Mouse (Mus musculus): ENCODE measurements at regions not wholly inside any gene's neighbourhood (a gene's known extent, or its start where the extent isn't known, plus 50 kb on each side); places are given as distances from the start of the nearest gene placed in this dataset.

DNA sequence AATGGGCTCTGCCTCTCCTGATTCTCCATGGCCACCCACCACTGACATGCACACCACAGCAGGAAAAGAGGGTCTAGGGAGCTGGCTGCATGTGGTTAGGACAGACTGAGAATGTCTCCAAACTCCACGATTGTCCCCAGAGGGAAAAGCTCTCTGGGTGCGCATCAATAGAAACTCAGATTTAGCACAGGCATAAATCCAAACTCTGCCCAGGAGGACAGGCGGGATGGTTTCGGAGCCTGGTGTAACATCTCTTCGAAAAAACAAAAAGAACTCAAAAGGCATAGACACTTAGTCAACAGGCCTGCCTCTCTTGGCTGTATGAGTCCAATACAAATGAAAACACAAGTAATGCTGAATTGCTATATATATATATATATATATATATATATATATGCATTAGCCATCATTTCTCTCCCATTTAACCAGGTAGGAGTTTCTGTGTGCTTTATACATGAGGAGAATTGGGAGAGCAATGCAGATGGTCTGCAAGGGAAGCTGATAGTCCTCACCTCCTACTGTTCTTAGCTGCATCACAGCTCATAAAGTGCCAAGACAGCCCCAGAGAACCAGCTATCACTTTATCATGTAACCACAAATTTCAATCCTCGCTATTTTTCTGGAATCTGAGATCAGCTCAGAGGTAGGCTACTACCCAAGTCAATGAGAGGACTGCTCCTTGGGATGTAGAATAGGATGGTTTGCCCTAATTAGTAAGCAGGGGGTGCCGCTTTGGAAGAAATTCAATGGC lies 422.4 kb downstream of the Tmem114 start:
- Histone ChIP-seq H3K27ac (ENCODE audit: low read length) (no peak overlapping the region), H3K4me2 (ENCODE audit: low read depth, low read length) (no peak overlapping the region), H3K9ac (ENCODE audit: low read depth, low read length) (no peak overlapping the region), H3K4me1 (ENCODE audit: control insufficient read depth, insufficient read depth, low read length) (no peaks in the 10 kb centered on the region), H3K9me3 (ENCODE audit: control insufficient read depth, low read length) (no peaks in the 10 kb centered on the region), H3K36me3 (ENCODE audit: control insufficient read depth, insufficient read depth, low read length) (no peaks in the 10 kb centered on the region), H3K4me3 (ENCODE audit: low read length) (no peak overlapping the region), H3K27me3 (replicated peaks; ENCODE audit: control insufficient read depth, insufficient read depth, low read length) (no peaks in the 10 kb centered on the region)
- 82% methylated on average over 7 of the region's 7 CpGs for WGBS
- ATAC-seq: no peak

DNA sequence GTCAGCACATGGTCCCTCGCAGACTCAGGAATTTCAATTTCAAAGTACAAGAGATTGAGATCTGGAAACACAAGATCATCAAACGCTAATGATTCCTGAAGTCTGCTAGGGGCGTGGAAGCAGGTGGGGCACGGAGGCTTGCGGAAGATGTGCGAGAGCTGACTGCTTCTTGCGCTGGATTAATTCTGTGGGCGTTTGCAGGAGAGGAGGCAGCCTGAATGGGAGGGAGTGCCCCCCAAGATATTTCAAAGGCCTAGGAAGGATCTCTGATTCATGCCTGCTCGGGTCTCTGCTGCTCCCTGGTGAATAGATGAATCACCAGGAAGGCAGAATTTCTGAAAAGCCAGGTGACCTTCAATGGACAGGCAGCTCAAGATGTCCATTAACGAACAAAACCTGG lies 442.1 kb downstream of the Tmem114 start:
- Histone ChIP-seq H3K36me3 (ENCODE audit: control insufficient read depth, insufficient read depth, low read length) (no peaks in the 10 kb centered on the region), H3K9me3 (ENCODE audit: control insufficient read depth, low read length) (no peaks in the 10 kb centered on the region), H3K4me1 (ENCODE audit: control insufficient read depth, insufficient read depth, low read length) (no peaks in the 10 kb centered on the region), H3K9ac (ENCODE audit: low read depth, low read length) (no peak overlapping the region), H3K27ac (ENCODE audit: low read length) (no peak overlapping the region), H3K27me3 (replicated peaks; ENCODE audit: control insufficient read depth, insufficient read depth, low read length) (no peaks in the 10 kb centered on the region), H3K4me2 (ENCODE audit: low read depth, low read length) (no peak overlapping the region), H3K4me3 (ENCODE audit: low read length) (no peak overlapping the region)
- no peak for ATAC-seq
- WGBS: 49% methylated on average over 10 of the region's 10 CpGs

DNA sequence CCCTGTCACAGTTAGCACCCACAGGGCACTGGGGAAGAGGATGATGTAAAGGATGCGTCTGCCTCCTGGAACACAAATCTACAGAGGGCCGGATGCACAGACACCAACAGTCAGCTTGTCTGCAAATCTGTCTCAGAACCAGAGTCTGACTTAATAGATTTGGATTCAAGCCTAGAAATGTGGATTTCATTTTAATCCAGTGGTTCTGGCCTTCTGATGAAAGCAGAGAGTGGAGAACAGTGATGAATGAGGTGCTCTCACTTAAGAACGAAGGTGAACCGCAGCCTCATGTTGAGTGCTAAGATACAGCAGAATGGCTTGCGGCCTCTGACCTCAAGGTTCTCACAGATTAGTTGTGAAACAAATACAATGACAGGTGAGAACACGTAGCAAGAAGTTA lies 446.5 kb downstream of the Tmem114 start:
- Histone ChIP-seq H3K27me3 (replicated peaks; ENCODE audit: control insufficient read depth, insufficient read depth, low read length) (no peaks in the 10 kb centered on the region), H3K36me3 (ENCODE audit: control insufficient read depth, insufficient read depth, low read length) (no peaks in the 10 kb centered on the region), H3K4me3 (ENCODE audit: low read length) (no peak overlapping the region), H3K4me2 (ENCODE audit: low read depth, low read length) (no peak overlapping the region), H3K9me3 (ENCODE audit: control insufficient read depth, low read length) (no peaks in the 10 kb centered on the region), H3K9ac (ENCODE audit: low read depth, low read length) (no peak overlapping the region), H3K4me1 (ENCODE audit: control insufficient read depth, insufficient read depth, low read length) (no peaks in the 10 kb centered on the region), H3K27ac (ENCODE audit: low read length) (no peak overlapping the region)
- 54% methylated on average over 6 of the region's 6 CpGs for WGBS
- no peak for ATAC-seq

DNA sequence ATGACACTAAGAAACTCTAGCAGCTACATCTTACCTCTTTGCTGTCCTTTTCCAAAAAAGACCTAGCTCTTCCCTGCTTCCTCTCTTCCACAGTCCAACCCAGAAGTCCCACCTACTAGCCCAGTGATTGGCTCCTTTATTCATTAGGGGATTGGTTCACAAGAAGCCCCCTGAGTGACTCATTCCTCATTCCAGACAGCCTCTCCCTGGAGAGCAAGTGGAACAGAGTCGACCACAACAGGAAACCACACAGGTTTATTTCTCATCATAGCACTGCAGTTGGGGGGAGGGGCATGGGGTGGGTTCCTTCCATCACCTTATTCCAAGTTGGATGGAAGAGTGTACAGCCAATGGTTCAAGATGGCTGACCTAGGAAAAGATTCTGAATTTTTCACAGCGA lies 473.3 kb downstream of the Tmem114 start:
- H3K4me3 ChIP-seq (ENCODE audit: low read length): no peak overlapping the region
- H3K9me3 ChIP-seq (ENCODE audit: control insufficient read depth, low read length): no peaks in the 10 kb centered on the region
- H3K4me2 ChIP-seq (ENCODE audit: low read depth, low read length): no peak overlapping the region
- no peaks in the 10 kb centered on the region for H3K4me1 ChIP-seq (ENCODE audit: control insufficient read depth, insufficient read depth, low read length)
- 72% methylated on average over 2 of the region's 2 CpGs for WGBS
- H3K27ac ChIP-seq (ENCODE audit: low read length): no peak overlapping the region
- no peaks in the 10 kb centered on the region for H3K36me3 ChIP-seq (ENCODE audit: control insufficient read depth, insufficient read depth, low read length)
- no peaks in the 10 kb centered on the region for H3K27me3 ChIP-seq (replicated peaks; ENCODE audit: control insufficient read depth, insufficient read depth, low read length)
- no peak overlapping the region for H3K9ac ChIP-seq (ENCODE audit: low read depth, low read length)
- no peak for ATAC-seq

DNA sequence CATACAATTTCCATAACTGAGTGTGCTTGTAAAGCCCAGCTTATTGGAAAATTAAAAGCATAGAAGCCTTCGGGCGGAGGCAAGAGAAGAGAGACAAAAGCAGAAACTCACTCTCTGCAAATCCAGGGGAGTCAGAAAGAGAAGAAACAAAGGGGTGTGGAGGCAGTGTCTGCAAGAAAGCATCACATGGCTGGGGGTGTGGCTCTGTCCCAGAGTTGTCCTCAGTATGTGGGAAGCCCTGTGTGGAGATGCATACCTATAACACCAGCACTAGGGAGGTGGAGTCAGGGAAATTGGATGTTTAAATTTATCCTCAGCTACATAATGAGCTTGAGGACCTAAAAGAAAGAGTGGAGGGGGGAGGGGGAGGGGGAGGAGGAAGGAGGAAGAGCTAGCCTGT lies 482.6 kb downstream of the Tmem114 start:
- Histone ChIP-seq H3K4me1 (ENCODE audit: control insufficient read depth, insufficient read depth, low read length) (no peaks in the 10 kb centered on the region), H3K27me3 (replicated peaks; ENCODE audit: control insufficient read depth, insufficient read depth, low read length) (no peaks in the 10 kb centered on the region), H3K4me3 (ENCODE audit: low read length) (no peak overlapping the region), H3K9ac (ENCODE audit: low read depth, low read length) (no peak overlapping the region), H3K9me3 (ENCODE audit: control insufficient read depth, low read length) (no peaks in the 10 kb centered on the region), H3K4me2 (ENCODE audit: low read depth, low read length) (no peak overlapping the region), H3K27ac (ENCODE audit: low read length) (no peak overlapping the region), H3K36me3 (ENCODE audit: control insufficient read depth, insufficient read depth, low read length) (no peaks in the 10 kb centered on the region)
- no peak for ATAC-seq
- 91% methylated on average over 2 of the region's 2 CpGs for WGBS

DNA sequence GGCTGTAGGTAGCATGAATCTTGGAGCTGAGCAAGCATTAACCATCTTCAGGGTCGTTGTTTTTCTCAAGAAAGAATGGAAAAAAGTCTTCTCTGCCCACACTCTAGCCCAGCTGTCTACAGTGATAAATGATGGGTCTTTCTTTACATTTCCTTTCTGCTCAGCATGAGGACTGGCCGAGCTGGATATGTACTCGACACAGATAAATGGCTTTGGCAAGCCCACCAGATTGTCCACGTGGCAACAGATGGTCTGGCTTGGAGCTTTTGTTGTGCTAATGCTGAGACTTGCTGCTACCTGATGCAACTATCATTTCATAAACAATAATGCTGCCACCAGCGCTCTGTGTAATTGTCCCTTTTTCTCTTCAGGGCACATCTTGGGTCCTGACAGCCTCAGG lies 487.8 kb downstream of the Tmem114 start:
- Histone ChIP-seq H3K27ac (ENCODE audit: low read length) (no peak overlapping the region), H3K4me3 (ENCODE audit: low read length) (no peak overlapping the region), H3K27me3 (replicated peaks; ENCODE audit: control insufficient read depth, insufficient read depth, low read length) (no peaks in the 10 kb centered on the region), H3K4me2 (ENCODE audit: low read depth, low read length) (no peak overlapping the region), H3K36me3 (ENCODE audit: control insufficient read depth, insufficient read depth, low read length) (no peaks in the 10 kb centered on the region), H3K9me3 (ENCODE audit: control insufficient read depth, low read length) (no peaks in the 10 kb centered on the region), H3K9ac (ENCODE audit: low read depth, low read length) (no peak overlapping the region), H3K4me1 (ENCODE audit: control insufficient read depth, insufficient read depth, low read length) (no peaks in the 10 kb centered on the region)
- no peak for ATAC-seq
- 32% methylated on average over 5 of the region's 5 CpGs for WGBS

DNA sequence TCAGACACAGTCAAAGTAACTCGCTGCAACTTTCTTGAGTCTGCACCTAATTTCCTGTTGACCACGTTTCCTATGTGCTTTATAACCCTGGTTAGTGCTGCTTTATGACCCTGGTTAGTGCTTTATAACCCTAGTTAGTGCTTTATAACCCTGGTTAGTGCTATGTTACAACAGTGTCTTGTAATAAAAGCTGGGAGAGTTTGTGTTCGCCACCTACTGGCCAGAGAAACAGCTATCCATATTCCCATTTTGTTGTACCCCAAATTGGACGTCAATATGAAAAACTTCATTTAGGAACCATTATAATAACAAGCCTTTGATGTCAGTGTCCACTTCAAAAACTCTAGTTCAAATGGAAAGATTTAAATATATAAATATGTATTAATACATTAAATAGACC lies 492.6 kb downstream of the Tmem114 start:
- no peak for ATAC-seq
- Histone ChIP-seq H3K4me3 (ENCODE audit: low read length) (no peak overlapping the region), H3K9ac (ENCODE audit: low read depth, low read length) (no peak overlapping the region), H3K36me3 (ENCODE audit: control insufficient read depth, insufficient read depth, low read length) (no peaks in the 10 kb centered on the region), H3K27ac (ENCODE audit: low read length) (no peak overlapping the region), H3K4me2 (ENCODE audit: low read depth, low read length) (no peak overlapping the region), H3K4me1 (ENCODE audit: control insufficient read depth, insufficient read depth, low read length) (no peaks in the 10 kb centered on the region), H3K9me3 (ENCODE audit: control insufficient read depth, low read length) (no peaks in the 10 kb centered on the region), H3K27me3 (replicated peaks; ENCODE audit: control insufficient read depth, insufficient read depth, low read length) (no peaks in the 10 kb centered on the region)
- WGBS: 46% methylated on average over 4 of the region's 4 CpGs

DNA sequence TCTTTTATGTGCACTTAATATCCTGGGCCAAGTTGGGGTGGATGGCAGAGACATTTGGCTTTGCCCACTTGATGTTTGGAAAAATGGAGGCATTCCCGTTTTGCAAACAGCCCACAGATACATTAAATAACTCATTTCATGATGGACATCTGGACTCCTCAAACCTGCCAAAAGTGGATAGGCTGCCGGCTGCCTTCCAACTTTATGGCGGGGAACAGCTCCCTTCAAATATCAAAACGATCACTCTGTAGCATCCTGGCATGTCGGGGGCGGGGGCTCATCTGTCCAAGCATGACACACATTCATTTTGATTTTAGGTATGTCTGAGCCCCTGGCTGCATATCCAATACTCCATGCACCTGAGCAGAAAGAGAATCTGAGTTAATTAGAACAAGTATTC lies 493.3 kb downstream of the Tmem114 start:
- Histone ChIP-seq H3K27ac (ENCODE audit: low read length) (no peak overlapping the region), H3K27me3 (replicated peaks; ENCODE audit: control insufficient read depth, insufficient read depth, low read length) (no peaks in the 10 kb centered on the region), H3K4me3 (ENCODE audit: low read length) (no peak overlapping the region), H3K36me3 (ENCODE audit: control insufficient read depth, insufficient read depth, low read length) (no peaks in the 10 kb centered on the region), H3K9me3 (ENCODE audit: control insufficient read depth, low read length) (no peaks in the 10 kb centered on the region), H3K9ac (ENCODE audit: low read depth, low read length) (no peak overlapping the region), H3K4me2 (ENCODE audit: low read depth, low read length) (no peak overlapping the region), H3K4me1 (ENCODE audit: control insufficient read depth, insufficient read depth, low read length) (no peaks in the 10 kb centered on the region)
- 86% methylated on average over 6 of the region's 6 CpGs for WGBS
- no peak for ATAC-seq

DNA sequence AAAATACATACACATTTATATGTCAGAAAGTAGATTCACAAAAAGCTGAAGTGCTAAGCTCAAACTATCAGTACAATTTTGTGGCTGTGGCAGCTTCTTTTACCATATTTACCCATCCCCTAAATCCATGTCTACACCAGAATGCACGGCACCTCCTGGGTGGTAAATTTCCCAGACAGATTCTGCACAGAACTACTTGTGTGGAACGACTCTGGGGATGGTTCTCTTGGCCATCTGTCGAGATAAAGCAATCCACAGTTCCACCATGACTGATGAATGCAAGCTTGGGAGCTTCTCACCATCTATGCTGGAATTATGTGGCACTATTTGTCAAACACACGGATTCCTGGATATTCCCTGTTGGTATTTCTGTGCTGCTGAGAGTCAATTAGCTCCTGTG lies 495.8 kb downstream of the Tmem114 start:
- Histone ChIP-seq H3K4me2 (ENCODE audit: low read depth, low read length) (no peak overlapping the region), H3K27me3 (replicated peaks; ENCODE audit: control insufficient read depth, insufficient read depth, low read length) (no peaks in the 10 kb centered on the region), H3K27ac (ENCODE audit: low read length) (no peak overlapping the region), H3K9ac (ENCODE audit: low read depth, low read length) (no peak overlapping the region), H3K4me1 (ENCODE audit: control insufficient read depth, insufficient read depth, low read length) (no peaks in the 10 kb centered on the region), H3K4me3 (ENCODE audit: low read length) (no peak overlapping the region), H3K9me3 (ENCODE audit: control insufficient read depth, low read length) (no peaks in the 10 kb centered on the region), H3K36me3 (ENCODE audit: control insufficient read depth, insufficient read depth, low read length) (no peaks in the 10 kb centered on the region)
- WGBS: 57% methylated on average over 4 of the region's 4 CpGs
- no peak for ATAC-seq

DNA sequence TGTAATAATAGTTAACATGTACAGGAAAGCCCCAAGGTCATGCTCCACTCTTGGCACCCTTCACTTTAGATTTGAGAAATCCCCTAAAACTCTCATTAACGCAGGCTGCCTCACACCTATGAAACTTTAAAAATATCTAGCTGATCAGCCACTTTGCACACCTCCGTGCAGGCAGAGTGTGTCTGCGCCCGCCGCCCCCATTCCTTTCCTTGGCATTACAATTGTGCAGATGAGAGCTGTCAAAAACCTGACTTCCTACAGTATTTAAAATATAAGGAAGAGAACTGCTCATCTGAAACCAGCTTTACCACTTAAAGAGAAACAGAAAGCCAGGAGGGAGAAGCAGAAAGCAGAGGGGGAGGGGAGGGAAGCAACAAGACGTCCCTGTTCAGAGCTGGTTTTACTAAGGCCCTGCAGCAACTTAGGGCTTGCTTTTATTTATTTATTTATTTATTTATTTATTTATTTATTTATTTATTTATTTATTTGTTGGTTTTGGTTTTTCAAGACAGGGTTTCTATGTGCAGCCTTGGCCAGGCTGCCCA lies 496.5 kb downstream of the Tmem114 start:
- H3K4me2 ChIP-seq (ENCODE audit: low read depth, low read length): no peak overlapping the region
- no peak overlapping the region for H3K27ac ChIP-seq (ENCODE audit: low read length)
- no peak overlapping the region for H3K4me3 ChIP-seq (ENCODE audit: low read length)
- 71% methylated on average over 6 of the region's 6 CpGs for WGBS
- ATAC-seq: no peak
- H3K9me3 ChIP-seq (ENCODE audit: control insufficient read depth, low read length): no peaks in the 10 kb centered on the region
- H3K4me1 ChIP-seq (ENCODE audit: control insufficient read depth, insufficient read depth, low read length): no peaks in the 10 kb centered on the region
- no peak overlapping the region for H3K9ac ChIP-seq (ENCODE audit: low read depth, low read length)
- H3K36me3 ChIP-seq (ENCODE audit: control insufficient read depth, insufficient read depth, low read length): no peaks in the 10 kb centered on the region
- H3K27me3 ChIP-seq (replicated peaks; ENCODE audit: control insufficient read depth, insufficient read depth, low read length): no peaks in the 10 kb centered on the region
